Mouse (Mus musculus) left cerebral cortex, postnatal 14 days (tissue): ENCODE data around the gene Glp2r. TPM values are rescaled to one million over a fixed set of nuclear protein-coding genes. Genes with fewer than 3 reads are reported as not detected.
A peak's percentile ranks its signal among the peaks of the same experiment; 100 is the strongest.

Experiments
- DNase-seq, 2 experiments: peaks; one replicate each; pipeline ENCODE4 v3.0.0; 2021 to 2022; ENCODE audit warnings: low spot score in 2 of 2, mixed read lengths in 1 of 2
- intact Hi-C: fragments of 180-260 bp; cut with DNase I; formaldehyde crosslinking; loops from one replicate; pipeline ENCODE4 v1.15.1; 2025
- total RNA-seq, 2 experiments: library from RNA; stranded (reverse); gene quantifications; 2 replicates each; pipeline ENCODE4 v1.2.3; 2021

The Glp2r gene
- total RNA-seq, 2 experiments from 2014 or later, result 1.8 to 1.9 TPM

DNA sequence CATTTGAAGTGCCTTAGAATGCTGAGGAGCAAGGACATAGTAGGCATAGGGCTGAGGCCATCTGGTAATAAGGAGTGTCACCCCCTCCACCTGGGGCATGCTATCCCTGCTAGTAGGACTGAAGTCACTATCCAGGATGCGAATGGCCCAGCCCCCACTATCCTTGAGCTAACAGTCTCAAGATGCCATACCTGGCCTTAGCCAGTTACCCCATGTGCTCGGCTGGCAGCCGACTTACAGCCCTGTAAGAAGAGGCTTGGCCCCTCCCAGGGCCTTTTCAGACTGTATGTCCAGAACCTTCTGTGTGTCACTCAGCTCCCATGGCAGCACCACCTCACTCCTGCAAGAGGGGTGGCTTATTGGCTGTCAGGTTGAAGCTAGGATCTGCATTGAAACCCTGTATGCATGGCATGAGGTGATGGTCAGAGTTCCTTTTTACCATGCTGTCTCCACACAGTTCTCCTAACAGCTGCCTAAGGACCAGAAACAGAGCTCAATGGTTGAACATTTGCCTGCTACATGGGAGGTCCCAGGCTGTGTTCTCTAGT, 102.4 kb downstream of the Glp2r start:
- intact Hi-C loops, result no loop called here
- no peak for DNase-seq

DNA sequence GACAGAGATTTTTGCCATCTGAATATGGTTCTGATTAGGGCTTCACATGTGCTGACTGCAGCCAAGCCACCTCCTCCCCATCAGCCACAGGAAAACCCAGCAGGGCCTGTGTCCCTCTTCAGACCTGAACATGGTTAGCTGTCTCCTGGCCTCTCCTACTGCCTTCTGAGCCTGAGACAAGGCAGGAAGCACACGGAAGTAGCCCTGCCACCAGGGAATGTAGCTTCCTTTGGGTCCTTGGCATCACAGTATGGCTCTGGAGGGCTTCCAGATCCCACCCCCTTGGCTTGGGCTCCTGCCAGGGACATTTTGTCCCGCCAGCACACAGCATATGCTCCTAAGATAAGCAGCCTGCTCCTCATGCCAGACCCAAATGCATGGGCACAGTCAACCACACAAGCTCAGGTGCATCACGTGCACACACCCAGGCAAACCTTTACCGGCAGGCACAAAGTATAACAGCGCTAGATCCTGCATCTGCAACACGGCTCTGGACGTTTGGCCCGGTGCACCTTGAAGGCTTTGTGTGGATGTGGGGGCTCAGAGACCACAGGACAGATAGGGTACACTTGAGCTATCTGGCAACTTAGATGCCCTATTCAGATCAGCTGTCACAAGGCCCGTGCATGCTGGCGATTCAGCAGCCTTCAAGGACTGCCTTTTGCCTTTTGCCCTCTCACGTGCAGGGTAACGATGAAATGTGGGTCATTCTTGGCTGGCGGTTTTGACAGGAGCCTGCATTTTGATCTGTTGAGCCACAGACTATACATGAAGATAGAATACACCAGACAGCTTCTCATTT, 103.2 kb downstream of the Glp2r start:
- intact Hi-C loops, result no loop called here
- DNase-seq, result peak; percentile 84 to 91

DNA sequence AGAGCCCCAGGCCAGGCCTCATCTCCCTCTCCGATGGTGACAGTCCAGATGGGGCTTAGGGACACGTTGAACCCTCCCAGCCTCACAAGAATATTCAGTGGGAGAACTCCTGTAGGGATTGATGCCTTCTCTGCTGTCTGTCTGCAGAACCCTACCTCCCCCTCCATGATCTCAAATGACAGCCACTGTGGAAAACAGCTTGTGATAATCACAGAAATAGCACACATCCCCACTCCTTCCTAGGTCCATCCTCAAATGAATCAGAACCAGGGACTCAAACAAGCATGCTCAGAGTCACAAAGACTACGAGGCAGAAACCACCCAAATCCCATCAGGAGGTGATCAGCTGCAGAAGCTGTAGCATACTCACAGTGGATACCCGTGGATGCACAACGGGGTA, 104.8 kb downstream of the Glp2r start:
- no peak for DNase-seq
- intact Hi-C loops, result no loop called here

DNA sequence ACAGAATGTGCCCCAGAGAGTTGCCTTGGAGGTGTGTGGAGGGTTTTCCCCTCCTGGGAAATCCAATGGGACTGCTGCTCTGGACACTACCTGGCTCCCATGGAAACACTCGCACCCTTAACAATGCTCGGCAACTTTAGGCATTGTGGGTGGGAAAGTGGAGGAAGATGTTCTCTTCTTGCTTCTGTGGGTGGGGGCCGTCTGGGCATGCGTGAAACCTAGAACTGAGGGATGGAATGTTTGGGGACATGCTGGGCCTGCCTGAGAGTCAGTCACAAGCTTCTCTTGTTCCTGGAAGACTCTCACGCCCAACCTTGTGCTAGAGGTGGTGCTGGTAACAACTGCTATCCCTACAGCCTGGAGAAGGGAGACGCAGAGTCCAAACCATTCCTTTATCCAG, 106.0 kb downstream of the Glp2r start:
- intact Hi-C loops, result no loop called here

DNA sequence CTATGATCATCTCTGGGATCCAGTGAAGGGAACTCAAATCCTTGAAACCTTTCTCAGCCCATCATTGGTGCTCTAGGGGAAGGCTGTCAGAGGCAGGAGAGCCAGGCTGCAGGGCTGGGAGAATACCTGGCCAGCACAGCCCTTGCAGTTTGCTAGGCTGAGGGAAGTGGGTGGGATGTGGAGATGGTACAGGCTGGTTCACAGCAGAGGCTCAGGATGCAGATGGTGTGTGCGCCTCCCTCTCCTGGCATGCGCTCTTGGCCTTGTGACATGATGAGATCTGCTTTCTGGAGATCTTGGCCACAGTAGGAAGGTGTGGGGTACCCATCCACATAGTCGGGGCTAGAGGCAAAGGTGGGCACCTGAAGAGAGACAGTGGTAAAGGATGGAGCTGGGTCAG, 106.7 kb downstream of the Glp2r start:
- intact Hi-C loops, result no loop called here
- peak in 1 of 2 experiments; percentile 77 for DNase-seq

More for the DNA sequence above, 106.0 kb downstream of the Glp2r start:
- peak in 1 of 2 experiments; percentile 61 for DNase-seq

DNA sequence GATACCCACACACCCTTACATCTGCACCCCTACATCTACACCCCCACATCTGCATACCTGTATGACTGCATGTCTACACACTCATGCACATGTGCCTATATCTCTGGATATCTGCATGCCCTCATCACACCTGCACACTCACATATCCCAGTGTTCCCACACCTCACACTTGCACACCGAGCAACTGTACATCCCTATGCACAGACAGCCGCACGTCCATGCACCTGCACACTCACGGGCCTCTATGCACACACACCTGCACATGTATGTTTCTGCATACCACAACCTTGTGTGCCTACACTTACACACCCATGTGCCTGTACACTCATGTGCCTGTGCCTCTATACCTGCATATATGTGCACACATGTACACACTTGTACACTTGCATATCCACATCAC, 107.5 kb downstream of the Glp2r start:
- DNase-seq, result no peak
- intact Hi-C loops, result no loop called here

DNA sequence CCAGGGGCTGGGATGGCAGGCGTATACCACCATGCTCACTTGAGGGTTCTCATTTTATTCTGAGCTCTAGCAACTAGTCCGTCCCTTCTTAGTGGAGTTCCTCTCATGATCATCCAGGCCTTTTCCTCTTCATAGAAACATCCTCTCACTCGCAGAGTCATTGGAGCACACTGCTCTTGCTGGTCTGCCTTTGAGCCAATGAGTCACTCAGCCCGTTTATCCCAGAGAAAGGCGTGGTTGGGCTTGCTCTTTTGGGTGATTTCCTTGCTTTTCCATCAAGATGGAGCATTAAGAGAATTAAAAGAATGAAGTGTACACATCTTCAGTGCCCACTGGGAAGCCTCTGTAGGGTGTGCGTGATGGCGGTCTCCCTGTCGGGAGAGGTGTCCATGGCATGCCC, 109.5 kb downstream of the Glp2r start:
- DNase-seq, result no peak
- intact Hi-C loops, result no loop called here

DNA sequence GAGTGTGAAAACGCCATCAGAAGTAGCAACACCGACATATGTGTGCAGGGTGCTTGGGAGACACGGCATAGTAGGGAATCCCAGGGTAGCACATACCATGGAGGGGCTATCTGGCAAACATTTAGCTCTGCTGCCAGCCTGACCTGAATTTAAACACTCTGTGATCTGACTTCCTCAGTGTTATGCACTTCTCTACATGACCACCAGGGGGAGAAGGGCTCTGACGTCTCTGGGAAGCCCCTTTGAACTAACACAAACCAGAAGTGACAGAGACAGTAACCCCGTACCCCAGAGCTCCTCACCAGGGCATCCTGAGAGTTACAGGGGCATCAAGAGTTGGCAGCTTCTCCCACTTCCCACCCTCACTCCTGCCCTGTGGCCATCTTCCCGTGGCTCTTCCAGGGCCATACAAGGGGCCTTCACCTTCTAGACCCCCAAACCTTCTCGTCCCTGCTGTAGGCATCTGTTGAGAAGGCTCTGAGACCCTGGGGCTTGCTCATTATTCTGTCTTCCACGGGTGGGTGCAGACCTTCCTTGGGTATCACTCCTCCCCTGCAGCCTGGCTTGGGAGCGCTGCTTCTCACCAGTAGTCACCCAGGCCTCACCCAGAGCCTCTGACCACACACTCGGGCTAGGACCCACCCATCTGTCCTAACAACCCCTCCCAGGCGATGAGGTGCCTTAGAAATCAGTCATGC, 113.1 kb downstream of the Glp2r start:
- peak; percentile 67 to 72 for DNase-seq
- intact Hi-C loops, result loop anchor here (10.0 kb wide), 1 partner anchor 143 kb away; no protein-coding TSS in a partner anchor

DNA sequence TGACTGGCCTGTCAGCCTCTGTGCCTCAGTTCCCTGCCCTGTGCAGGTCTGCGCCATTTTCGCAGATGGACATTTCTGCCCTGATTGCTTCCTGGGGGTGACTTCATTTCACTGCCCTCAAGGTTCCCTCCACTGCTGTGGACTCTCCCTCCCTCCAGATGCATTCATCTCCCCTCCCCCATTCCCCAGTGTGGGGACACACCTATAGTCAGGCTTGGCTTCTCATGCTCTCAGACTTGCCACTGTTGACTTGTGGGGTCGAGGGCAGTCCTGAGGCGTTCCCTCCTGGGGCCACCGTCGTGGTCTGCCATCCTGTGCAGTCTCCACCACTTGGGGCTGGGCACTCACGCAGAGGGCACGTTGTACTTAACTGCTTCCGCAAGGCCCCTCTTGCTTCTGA, 114.1 kb downstream of the Glp2r start:
- intact Hi-C loops, result loop anchor here (10.0 kb wide), 1 partner anchor 142 kb away; no protein-coding TSS in a partner anchor
- no peak for DNase-seq

DNA sequence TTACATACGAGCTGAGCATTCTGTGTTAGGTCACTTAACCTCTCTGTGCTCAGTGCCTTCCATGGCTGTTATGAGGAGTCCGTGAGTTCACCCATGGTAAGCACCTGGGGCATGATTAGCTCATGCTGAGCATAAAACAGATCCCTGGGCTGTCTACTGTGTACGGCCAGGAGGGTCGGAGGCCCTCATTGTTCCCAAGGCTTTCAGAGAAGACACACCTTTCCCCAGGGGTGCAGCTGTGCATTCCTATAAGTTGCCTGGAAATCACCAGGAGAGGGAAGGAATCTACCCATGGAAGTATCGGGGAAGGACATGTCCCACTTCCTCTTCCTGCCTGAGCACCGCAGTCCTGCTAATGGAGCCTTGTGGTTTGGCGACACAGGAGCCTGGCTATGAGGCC, 114.6 kb downstream of the Glp2r start:
- intact Hi-C loops, result loop anchor here (10.0 kb wide), 1 partner anchor 142 kb away; no protein-coding TSS in a partner anchor
- DNase-seq, result no peak

DNA sequence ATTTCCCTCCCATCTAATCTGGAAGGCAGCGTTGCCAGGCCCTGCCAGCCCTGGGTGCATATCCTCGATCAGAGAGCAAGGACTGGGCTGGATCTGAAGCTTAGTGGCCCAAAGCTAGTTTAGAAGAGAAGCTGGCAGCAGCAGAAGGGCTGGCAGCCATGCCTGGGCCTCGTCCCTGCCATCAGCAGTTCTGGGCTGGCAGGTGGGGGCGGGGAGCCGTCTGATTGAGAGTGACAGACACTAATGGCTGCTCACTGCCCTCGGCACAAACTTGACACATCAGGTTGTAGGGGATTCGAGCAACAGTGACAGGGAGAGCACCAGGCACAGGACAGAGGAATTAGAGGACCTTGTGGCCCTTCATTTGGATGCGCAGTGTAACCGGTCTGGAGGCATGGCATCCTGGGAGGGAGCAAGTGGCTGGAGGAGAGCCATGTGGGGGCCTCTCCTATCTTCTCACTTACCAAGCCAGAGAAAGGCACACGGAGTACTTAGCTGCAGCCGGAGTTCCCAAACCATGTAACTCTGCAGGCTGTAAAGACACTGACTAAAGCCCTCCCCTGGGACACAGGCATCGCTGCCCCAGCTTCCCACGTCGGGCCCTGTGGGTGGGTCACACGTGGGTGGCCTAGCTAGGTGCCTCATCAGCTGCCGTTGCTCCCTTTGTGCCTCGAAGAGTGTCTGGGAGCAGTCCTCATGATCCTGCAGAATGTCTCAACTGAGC, 115.6 kb downstream of the Glp2r start:
- DNase-seq, result no peak
- intact Hi-C loops, result loop anchor here (10.0 kb wide), 1 partner anchor 141 kb away; no protein-coding TSS in a partner anchor

DNA sequence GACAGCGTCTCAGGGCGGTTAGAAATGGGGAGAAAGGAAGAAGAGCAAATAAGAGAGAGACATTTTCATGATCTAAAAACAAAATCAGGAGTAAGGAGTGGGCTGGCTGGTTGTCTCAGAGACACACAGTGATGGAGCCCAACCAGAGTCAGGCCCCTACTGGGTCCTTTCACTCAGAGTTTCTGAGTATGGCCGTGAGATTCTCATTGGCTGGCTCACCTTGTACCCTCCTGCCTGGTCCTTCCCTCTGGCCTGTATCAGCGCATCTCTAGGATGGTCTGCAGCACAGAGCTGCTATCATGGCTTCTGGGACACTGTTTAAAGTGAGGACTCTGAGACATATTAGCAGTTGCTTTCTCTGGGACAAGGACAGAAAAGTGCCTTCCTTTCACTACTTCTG, 116.4 kb downstream of the Glp2r start:
- intact Hi-C loops, result loop anchor here (10.0 kb wide), 1 partner anchor 140 kb away; no protein-coding TSS in a partner anchor
- no peak for DNase-seq

DNA sequence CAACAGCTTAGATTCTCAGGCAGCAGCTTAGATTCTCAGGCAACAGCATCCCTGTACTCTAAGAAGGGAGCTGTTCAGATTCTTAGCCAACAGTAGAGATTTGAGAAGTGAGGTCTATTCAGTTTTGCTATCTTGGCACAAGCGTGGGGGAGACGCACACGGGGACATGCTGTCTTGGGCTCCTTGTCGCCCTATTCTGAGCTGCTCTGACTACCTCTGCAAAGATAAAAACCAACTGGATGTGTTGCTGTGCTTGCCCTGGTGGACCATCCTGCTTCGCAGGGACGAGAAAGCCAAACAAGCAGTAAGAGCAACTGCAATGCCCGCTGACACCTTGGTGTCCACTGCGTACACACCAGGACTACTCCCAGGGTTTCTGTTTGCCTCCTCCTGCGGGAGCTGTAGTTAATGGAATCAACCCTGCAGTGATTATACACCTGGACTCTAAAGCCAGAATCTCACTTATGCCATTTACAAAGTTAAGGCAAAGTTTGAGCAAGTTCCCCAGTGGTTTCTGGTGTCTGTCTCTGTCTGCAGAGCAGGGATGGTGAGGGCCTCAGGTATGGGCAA, 117.3 kb downstream of the Glp2r start:
- DNase-seq, result no peak
- intact Hi-C loops, result loop anchor here (10.0 kb wide), 1 partner anchor 139 kb away; no protein-coding TSS in a partner anchor

DNA sequence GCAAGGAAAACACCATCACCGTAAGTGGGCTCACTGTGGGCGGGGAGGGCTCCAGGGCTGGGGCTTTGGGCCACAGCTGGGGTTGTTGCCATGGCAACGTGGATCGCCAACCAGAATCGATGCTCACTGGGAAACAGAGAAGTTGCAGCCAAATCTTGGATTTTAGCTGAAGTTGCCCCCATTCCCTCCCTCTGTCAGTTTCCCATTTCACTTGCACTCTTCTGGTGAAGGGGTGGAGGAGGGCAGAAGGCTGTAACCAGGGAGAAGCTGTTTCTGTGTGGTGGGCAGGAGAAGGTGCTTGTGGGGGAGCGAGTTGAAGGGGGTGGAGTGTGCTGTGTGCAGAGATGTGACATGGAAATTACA, 118.1 kb downstream of the Glp2r start:
- no peak for DNase-seq
- intact Hi-C loops, result loop anchor here (10.0 kb wide), 1 partner anchor 138 kb away; no protein-coding TSS in a partner anchor

DNA sequence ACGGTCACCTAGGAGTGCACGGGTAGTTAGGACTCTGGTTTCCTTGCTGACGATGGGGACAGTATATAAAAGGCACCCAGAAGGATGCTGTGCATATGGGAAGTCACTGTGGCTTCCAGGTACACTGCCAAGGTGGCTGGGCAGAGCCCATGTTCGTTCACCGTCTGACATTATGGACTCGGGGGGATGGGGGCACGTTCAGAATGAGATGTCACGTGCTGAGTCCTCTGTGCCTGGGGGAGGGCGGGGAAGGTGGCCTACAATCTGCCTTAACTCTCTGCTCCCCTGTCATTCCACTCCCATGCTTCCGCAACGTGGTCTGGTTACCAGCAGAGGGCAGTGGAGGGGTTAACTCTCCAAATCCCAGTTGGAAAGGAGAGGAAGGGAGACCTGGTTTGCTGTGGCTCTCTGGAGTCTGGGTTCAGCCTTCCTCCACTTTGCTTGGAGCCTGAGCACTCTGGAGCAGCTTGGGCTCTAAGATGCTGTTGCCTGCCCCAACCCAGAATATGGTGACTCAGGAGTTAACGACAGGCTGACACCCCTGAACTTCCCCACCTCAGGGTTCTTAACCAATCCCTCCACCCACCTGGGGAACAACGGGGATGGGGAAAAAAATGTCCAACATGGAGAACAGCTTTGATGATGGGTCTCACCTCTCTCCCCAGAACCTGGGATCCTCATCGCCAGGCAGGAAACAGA, 118.6 kb downstream of the Glp2r start:
- intact Hi-C loops, result loop anchor here (10.0 kb wide), 1 partner anchor 138 kb away; no protein-coding TSS in a partner anchor
- DNase-seq, result peak; percentile 59 to 68

DNA sequence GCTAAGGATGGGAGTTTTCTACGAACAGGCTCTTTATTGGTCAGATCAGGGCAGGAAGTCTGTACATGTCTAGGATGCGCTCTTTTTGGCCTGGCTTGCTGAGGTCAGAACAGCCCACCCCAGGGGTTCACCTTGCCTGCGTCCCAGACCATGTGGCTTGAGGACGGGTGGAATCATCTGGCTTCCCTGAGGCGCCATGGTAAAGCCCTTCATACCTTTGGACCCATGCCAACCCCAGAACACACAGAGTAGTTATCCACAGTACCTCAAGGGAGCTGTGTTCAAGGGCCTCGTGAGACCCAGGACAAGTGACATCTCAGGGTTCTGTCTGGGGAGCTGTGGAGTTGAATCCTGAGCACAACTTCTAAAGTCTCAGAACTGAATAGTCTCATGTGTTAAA, 119.2 kb downstream of the Glp2r start:
- intact Hi-C loops, result loop anchor here (10.0 kb wide), 1 partner anchor 137 kb away; no protein-coding TSS in a partner anchor
- no peak for DNase-seq

DNA sequence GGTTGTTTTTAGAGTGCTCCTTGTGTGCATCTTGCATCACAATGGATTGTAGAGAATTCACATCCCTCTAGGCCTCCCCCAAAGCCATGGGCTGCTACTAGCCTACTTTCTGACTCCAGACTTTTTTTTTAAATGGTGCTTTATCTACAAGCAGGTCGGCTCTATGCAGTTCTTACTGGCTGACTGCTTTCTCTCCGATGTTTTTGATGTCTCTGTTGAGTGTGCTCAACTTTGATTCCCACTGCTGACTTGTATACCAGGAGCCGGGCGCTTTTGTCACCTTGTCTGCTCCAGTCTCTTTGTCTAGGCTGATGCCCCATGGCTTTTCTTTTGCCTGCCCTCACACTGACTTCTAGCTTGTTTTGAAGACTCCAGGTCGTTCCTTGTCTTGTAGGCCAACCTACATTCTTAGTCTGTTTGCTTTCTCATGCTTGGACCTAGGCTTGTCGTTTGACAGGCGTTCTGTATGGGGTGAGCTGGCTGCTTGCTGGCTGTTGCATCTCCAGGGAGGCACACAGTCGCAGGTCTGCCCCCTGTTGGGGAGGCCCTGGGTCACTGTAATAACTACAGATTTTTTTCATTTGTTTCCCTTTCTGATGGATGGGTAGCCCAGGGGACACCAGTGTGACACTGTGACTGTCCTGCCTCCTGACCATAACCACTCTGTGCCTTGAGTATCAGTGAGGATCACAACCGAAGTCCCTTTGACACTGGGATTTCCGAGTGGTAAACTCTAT, 120.8 kb downstream of the Glp2r start:
- intact Hi-C loops, result loop anchor here (5.0 to 10.0 kb wide), 5 partner anchors 105 to 535 kb away; partner anchors contain the start of gene Gas7
- DNase-seq, result no peak
